Mouse (Mus musculus) liver, embryonic 16.5 days (tissue): Measurements from ENCODE around the gene Pald1. TPM values are rescaled to one million over a fixed set of nuclear protein-coding genes. Genes with fewer than 3 reads are reported as not detected.

ENCODE experiments used
- ATAC-seq: fragments of 200-750 bp; cut with Nextera tagmentation; 2 replicates; pipeline ENCODE4 v1.8.0; 2017; ENCODE audit warnings: low read depth, mild to moderate bottlenecking, moderate number of reproducible peaks, moderate library complexity
- H3K27ac ChIP-seq: fragments of 300-500 bp; sonication (generic); 2 replicates; pipeline ENCODE4 v1.5.1; 2014; ENCODE audit warnings: mild to moderate bottlenecking, low read length
- H3K27me3 ChIP-seq: fragments of 300-500 bp; sonication (generic); 2 replicates; pipeline ENCODE4 v1.6.1; 2014; ENCODE audit warnings: low read depth, low read length, mixed read lengths; ENCODE audit not compliant: control insufficient read depth, insufficient read depth
- H3K36me3 ChIP-seq: fragments of 300-500 bp; sonication (generic); 2 replicates; pipeline ENCODE4 v1.6.1; 2014; ENCODE audit warnings: mild to moderate bottlenecking; ENCODE audit not compliant: control insufficient read depth, insufficient read depth
- H3K4me1 ChIP-seq: fragments of 300-500 bp; sonication (generic); 2 replicates; pipeline ENCODE4 v1.6.1; 2014; ENCODE audit warnings: low read depth, low read length, mixed read lengths; ENCODE audit not compliant: control insufficient read depth
- H3K4me2 ChIP-seq: fragments of 300-500 bp; sonication (generic); 2 replicates; pipeline ENCODE4 v1.6.1; 2014; ENCODE audit warnings: low read depth, low read length, mixed read lengths
- H3K4me3 ChIP-seq: fragments of 300-500 bp; sonication (generic); 2 replicates; pipeline ENCODE4 v1.5.1; 2014; ENCODE audit warnings: low read depth, mild to moderate bottlenecking, low read length
- H3K9ac ChIP-seq: fragments of 300-500 bp; sonication (generic); 2 replicates; pipeline ENCODE4 v1.6.1; 2014; ENCODE audit warnings: low read depth, low read length
- H3K9me3 ChIP-seq: fragments of 300-500 bp; sonication (generic); replicated peaks from 2 replicates; pipeline ENCODE4 v1.6.1; 2016; ENCODE audit warnings: low read length; ENCODE audit not compliant: control insufficient read depth
- WGBS: fragments of 180-500 bp; shearing (Covaris S2); extraction: QIAGEN DNeasy Blood & Tissue Kit; methylation state at CpG from one replicate; pipeline ENCODE4 v1.1.7; 2014; ENCODE audit not compliant: insufficient replicate concordance; 5-methylcytosine and 5-hydroxymethylcytosine counted together
- polyA plus RNA-seq: library from polyadenylated mRNA; unstranded; fragments of >200 nt; fragmentation: Nextera tagmentation; extraction: Ambion mirVana; gene quantifications from 2 replicates; pipeline ENCODE4 v1.2.1, GENCODE M21; 2015

Gene Pald1
- polyA plus RNA-seq, 1 experiment from 2014 or later = 6.5 TPM

DNA sequence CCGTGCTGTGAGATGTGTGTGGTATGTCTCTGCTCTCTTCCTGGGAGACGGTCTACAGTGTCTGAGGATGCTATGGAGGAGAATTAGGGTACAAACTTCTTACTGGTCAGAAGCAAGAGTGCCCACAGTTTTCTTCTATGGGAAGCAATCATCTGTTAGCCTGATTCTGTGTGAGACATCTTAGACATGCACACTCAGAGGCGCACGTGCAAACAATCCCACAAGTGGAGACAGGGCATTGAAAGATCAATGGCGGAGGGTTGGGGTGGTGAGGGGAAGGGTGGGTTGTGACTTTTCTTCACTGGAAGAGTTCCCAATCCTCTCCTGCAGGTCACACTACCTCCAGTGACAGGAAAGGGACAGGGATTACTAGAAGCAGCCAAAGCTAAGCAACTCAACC lies 110.7 kb downstream of the Pald1 start:
- ATAC-seq = no peak
- H3K9ac ChIP-seq = peak overlapping the region; percentile 43; the same call in 1 of the 2 replicates
- no peak overlapping the region for H3K27ac ChIP-seq

DNA sequence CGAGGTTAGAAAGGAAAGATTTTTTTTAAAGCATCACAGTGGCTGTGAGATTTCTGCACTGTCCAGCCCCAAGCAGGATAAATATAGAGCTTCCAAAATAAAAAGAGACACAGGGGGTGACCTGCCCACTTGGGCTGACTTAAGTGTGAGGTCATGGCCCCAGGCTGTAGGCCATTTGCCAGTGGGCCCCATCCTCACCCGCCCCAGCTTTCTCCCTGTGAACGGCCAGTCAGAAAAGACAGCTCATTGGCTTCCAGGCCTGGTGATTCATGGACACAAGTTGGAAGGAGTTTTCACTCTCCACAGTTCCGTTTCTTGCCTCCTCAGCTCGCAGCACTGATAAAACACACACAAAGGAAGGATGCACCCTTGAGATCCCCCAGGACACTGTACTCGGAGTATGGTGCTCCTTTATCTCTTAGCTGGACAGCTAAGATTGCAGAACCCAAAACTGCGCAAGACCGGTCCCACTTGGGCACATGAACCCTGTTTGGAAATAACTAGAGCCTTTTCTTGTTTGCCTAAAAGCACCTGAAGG lies 111.2 kb downstream of the Pald1 start:
- peaks cover 29% of the 10 kb centered on the region for H3K27me3 ChIP-seq
- H3K4me3 ChIP-seq = no peak overlapping the region
- no peaks in the 10 kb centered on the region for H3K9me3 ChIP-seq
- no peaks in the 10 kb centered on the region for H3K4me1 ChIP-seq
- no peak for ATAC-seq
- no peak overlapping the region for H3K9ac ChIP-seq
- 42% methylated on average over 8 of the region's 8 CpGs for WGBS
- H3K4me2 ChIP-seq = no peak overlapping the region
- H3K27ac ChIP-seq = no peak overlapping the region
- no peaks in the 10 kb centered on the region for H3K36me3 ChIP-seq

More for the DNA sequence above, 110.7 kb downstream of the Pald1 start:
- no peaks in the 10 kb centered on the region for H3K9me3 ChIP-seq
- H3K4me2 ChIP-seq = peak overlapping the region; percentile 69
- H3K36me3 ChIP-seq = no peaks in the 10 kb centered on the region
- H3K4me1 ChIP-seq = no peaks in the 10 kb centered on the region
- WGBS = 47% methylated on average over 5 of the region's 5 CpGs
- H3K27me3 ChIP-seq = peaks cover 29% of the 10 kb centered on the region
- peak overlapping the region; percentile 50 for H3K4me3 ChIP-seq

Other genes with a start within 250 kb of the Pald1 start
- 20.1 and 22.0 TPM in 2 replicates for gene Sgpl1, start 235.8 kb downstream of the Pald1 start, polyA plus RNA-seq
- gene Tbata, start 211.6 kb downstream of the Pald1 start, polyA plus RNA-seq = not detected in 2 replicates
- gene Adamts14, start 110.1 kb downstream of the Pald1 start, polyA plus RNA-seq = 0.23 and 0.40 TPM in 2 replicates
- gene Prf1, start 85.7 kb downstream of the Pald1 start, polyA plus RNA-seq = 0.13 TPM in 1 of 2 replicates, not detected in the other
- 0.46 and 0.88 TPM in 2 replicates for gene Nodal, start 34.4 kb upstream of the Pald1 start, polyA plus RNA-seq
- gene Eif4ebp2, start 69.1 kb upstream of the Pald1 start, polyA plus RNA-seq = 36.4 and 39.4 TPM in 2 replicates
- gene Lrrc20, start 92.3 kb upstream of the Pald1 start, polyA plus RNA-seq = 5.1 and 5.5 TPM in 2 replicates
- not detected in 2 replicates for gene Npffr1, start 212.0 kb upstream of the Pald1 start, polyA plus RNA-seq